Mouse (Mus musculus): ENCODE results near the gene Vmn2r63. TPM values are rescaled to one million over a fixed set of nuclear protein-coding genes. Genes with fewer than 3 reads are reported as not detected.
"Not testable (repeated sequence)": the region's sequence is repeated elsewhere in the genome, so short reads cannot be mapped to it uniquely, and the experiment has no call there.

The Vmn2r63 gene
- not detected for total RNA-seq (2021)

GRCm38 (mm10) chr7:42933722-42934121 is at the start of gene Vmn2r63:
Vmn2r63 (minus strand) TSS chr7:42933822.
- not testable (repeated sequence) for DNase-seq

- no peak for DNase-seq
These were observed 47.1 kb upstream of the Vmn2r63 start for GRCm38 (mm10) chr7:42980739-42981138.

- no peak for DNase-seq
These were observed 46.5 kb upstream of the Vmn2r63 start for GRCm38 (mm10) chr7:42980098-42980497.

- no peak for DNase-seq
These were observed 31.6 kb upstream of the Vmn2r63 start for GRCm38 (mm10) chr7:42965246-42965645.

GRCm38 (mm10) chr7:42898067-42898466 is 35.6 kb downstream of the Vmn2r63 start:
- not testable (repeated sequence) for DNase-seq

- DNase-seq, result no peak
These were observed 55.5 kb downstream of the Vmn2r63 start for GRCm38 (mm10) chr7:42878090-42878489.

- DNase-seq, result not testable (repeated sequence)
These were observed 66.7 kb downstream of the Vmn2r63 start, which contains the start of gene Gm2381 for GRCm38 (mm10) chr7:42866801-42867458. Gm2381 (minus strand) TSS chr7:42867234.

Small RNA genes lying within 50 kb of the gene (microRNA-seq; reads per million reads assigned to microRNA genes)
- 0 reads per million in 2 experiments for gene Gm23256

Other genes with a start within 250 kb of the Vmn2r63 start
- gene Zfp975, start 241.1 kb downstream of the Vmn2r63 start, total RNA-seq (2021), result 1 to 10 TPM; 6.8 to 8.5 TPM
- gene Gm17067, start 206.8 kb downstream of the Vmn2r63 start, total RNA-seq (2021), result not detected
- gene Vmn2r62, start 140.3 kb downstream of the Vmn2r63 start, total RNA-seq (2021), result not detected
- gene Gm2381, start 66.6 kb downstream of the Vmn2r63 start, total RNA-seq (2021), result under 1 TPM; 0.30 to 0.43 TPM
- not detected for gene Gm9268, start 84.9 kb upstream of the Vmn2r63 start, total RNA-seq (2021)
- not detected for gene Zfp936, start 180.4 kb upstream of the Vmn2r63 start, total RNA-seq (2021)